Mouse (Mus musculus) liver, embryonic 16.5 days (tissue): Measurements from ENCODE around the gene Hsp90ab1. TPM values are rescaled to one million over a fixed set of nuclear protein-coding genes. Genes with fewer than 3 reads are reported as not detected.
A peak's percentile ranks its signal among the peaks of the same experiment; 100 is the strongest.

Source experiments
- ATAC-seq: fragments of 200-750 bp; cut with Nextera tagmentation; 2 replicates; pipeline ENCODE4 v1.8.0; 2017; ENCODE audit warnings: low read depth, mild to moderate bottlenecking, moderate number of reproducible peaks, moderate library complexity
- H3K27ac ChIP-seq: fragments of 300-500 bp; sonication (generic); 2 replicates; pipeline ENCODE4 v1.5.1; 2014; ENCODE audit warnings: mild to moderate bottlenecking, low read length
- H3K27me3 ChIP-seq: fragments of 300-500 bp; sonication (generic); 2 replicates; pipeline ENCODE4 v1.6.1; 2014; ENCODE audit warnings: low read depth, low read length, mixed read lengths; ENCODE audit not compliant: control insufficient read depth, insufficient read depth
- H3K36me3 ChIP-seq: fragments of 300-500 bp; sonication (generic); 2 replicates; pipeline ENCODE4 v1.6.1; 2014; ENCODE audit warnings: mild to moderate bottlenecking; ENCODE audit not compliant: control insufficient read depth, insufficient read depth
- H3K4me1 ChIP-seq: fragments of 300-500 bp; sonication (generic); 2 replicates; pipeline ENCODE4 v1.6.1; 2014; ENCODE audit warnings: low read depth, low read length, mixed read lengths; ENCODE audit not compliant: control insufficient read depth
- H3K4me2 ChIP-seq: fragments of 300-500 bp; sonication (generic); 2 replicates; pipeline ENCODE4 v1.6.1; 2014; ENCODE audit warnings: low read depth, low read length, mixed read lengths
- H3K4me3 ChIP-seq: fragments of 300-500 bp; sonication (generic); 2 replicates; pipeline ENCODE4 v1.5.1; 2014; ENCODE audit warnings: low read depth, mild to moderate bottlenecking, low read length
- H3K9ac ChIP-seq: fragments of 300-500 bp; sonication (generic); 2 replicates; pipeline ENCODE4 v1.6.1; 2014; ENCODE audit warnings: low read depth, low read length
- H3K9me3 ChIP-seq: fragments of 300-500 bp; sonication (generic); replicated peaks from 2 replicates; pipeline ENCODE4 v1.6.1; 2016; ENCODE audit warnings: low read length; ENCODE audit not compliant: control insufficient read depth
- WGBS: fragments of 180-500 bp; shearing (Covaris S2); extraction: QIAGEN DNeasy Blood & Tissue Kit; methylation state at CpG from one replicate; pipeline ENCODE4 v1.1.7; 2014; ENCODE audit not compliant: insufficient replicate concordance; 5-methylcytosine and 5-hydroxymethylcytosine counted together
- polyA plus RNA-seq: library from polyadenylated mRNA; unstranded; fragments of >200 nt; fragmentation: Nextera tagmentation; extraction: Ambion mirVana; gene quantifications from 2 replicates; pipeline ENCODE4 v1.2.1, GENCODE M21; 2015

Hsp90ab1 gene
- polyA plus RNA-seq, 1 experiment from 2014 or later: 564 TPM

DNA sequence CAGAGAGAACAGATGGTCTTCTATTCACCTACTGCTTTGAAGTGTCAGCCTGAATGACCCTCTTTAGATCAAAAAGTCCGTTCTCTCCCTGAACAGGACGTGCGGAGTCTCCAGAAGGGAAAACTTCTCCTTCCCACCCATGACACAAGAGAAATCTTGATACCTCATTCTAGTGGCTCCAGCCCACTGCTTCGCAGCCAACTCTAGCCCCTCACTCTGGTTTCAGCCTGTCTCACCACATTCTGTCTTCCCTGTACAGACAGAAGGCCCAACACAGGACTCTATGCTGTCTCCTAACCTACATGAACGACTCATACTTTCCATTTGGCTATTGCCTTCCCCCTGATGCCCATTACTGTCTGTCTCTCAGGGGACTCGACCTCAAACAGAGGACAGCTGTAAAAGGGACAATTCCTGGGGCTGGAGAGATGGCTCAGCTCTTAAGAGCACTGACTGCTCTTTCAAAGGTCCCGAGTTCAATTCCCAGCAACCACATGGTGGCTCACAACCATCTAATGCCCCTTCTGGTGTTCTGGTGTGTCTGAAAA, 21.7 kb downstream of the Hsp90ab1 start:
- 52% methylated on average over 7 of the region's 7 CpGs for WGBS

GRCm38 (mm10) chr17:45550253-45550652, 22.8 kb downstream of the Hsp90ab1 start:
- H3K9ac ChIP-seq: no peak overlapping the region
- H3K4me3 ChIP-seq: no peak overlapping the region
- H3K36me3 ChIP-seq: no peaks in the 10 kb centered on the region
- H3K27me3 ChIP-seq: peaks cover 67% of the 10 kb centered on the region
- no peaks in the 10 kb centered on the region for H3K9me3 ChIP-seq
- H3K27ac ChIP-seq: no peak overlapping the region
- H3K4me1 ChIP-seq: peaks cover 10% of the 10 kb centered on the region
- ATAC-seq: no peak
- no peak overlapping the region for H3K4me2 ChIP-seq
- WGBS: 41% methylated on average over 5 of the region's 5 CpGs

More for the DNA sequence above, 21.7 kb downstream of the Hsp90ab1 start:
- H3K4me3 ChIP-seq: no peak overlapping the region
- no peak overlapping the region for H3K9ac ChIP-seq
- no peaks in the 10 kb centered on the region for H3K9me3 ChIP-seq
- peaks cover 20% of the 10 kb centered on the region for H3K4me1 ChIP-seq
- ATAC-seq: no peak
- no peaks in the 10 kb centered on the region for H3K36me3 ChIP-seq
- H3K27ac ChIP-seq: no peak overlapping the region
- H3K27me3 ChIP-seq: peaks cover 64% of the 10 kb centered on the region
- no peak overlapping the region for H3K4me2 ChIP-seq

GRCm38 (mm10) chr17:45549617-45550181, 23.4 kb downstream of the Hsp90ab1 start, which contains the start of gene Tmem151b:
Tmem151b (minus strand) TSS chr17:45549677.
- ATAC-seq: no peak
- Histone ChIP-seq H3K27me3 (peaks cover 72% of the 10 kb centered on the region), H3K4me1 (peaks cover 7% of the 10 kb centered on the region), H3K4me3 (peak within 1 kb of the TSS; percentile 42), H3K36me3 (no peaks in the 10 kb centered on the region), H3K27ac (no peak within 1 kb of the TSS), H3K9me3 (no peaks in the 10 kb centered on the region), H3K4me2 (peak within 1 kb of the TSS; percentile 56), H3K9ac (no peak within 1 kb of the TSS)
- WGBS: 2% methylated on average over 24 of the region's 29 CpGs

DNA sequence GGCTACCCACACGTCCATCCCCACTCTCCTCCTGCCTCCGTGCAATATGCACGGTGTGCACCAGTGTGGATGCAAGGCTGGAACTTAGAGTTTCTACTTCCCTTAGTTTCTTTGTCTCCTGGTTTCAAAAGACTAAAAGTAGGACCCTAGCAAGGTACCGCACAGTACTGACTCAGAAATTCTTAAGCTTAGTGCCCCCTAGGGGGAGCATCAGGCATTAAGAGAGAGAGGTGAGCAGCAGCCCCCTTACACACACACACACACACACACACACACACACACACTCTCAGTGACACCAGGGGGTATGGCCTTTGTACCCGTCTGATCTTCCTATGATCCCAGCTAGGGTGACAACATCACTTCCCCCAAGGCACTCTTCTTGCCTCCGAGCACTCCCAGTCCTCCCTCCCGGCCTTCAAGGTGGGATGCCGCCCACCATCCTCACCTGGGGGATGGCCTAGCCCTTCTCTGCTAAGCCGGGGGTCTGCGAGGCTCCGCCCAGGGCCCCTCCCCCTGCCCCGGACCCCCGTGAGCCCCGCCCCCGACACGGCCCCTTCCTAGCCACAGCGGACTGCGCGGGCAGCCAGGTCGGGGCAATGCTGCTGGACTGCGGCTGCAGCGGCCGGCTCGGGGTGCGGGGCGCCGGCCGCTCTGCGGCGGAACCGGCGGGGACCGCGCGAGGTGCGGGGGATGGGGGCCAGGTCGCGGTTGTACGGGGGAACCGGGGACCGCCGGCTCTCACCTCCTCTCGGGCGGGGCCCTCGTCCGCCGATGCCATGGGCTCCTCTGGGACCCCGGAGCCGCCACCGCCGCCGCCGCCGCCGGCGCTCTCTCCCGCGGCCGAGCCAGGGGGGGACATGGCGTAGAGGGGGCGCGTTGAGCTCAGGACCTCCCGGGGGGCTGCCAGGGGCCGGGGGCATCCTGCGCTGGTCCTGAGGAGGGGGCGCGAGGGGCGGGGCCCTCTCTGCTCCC, 24.2 kb downstream of the Hsp90ab1 start:
- Histone ChIP-seq H3K36me3 (no peaks in the 10 kb centered on the region), H3K27ac (no peak overlapping the region), H3K4me2 (peak overlapping the region; percentile 56), H3K27me3 (peaks cover 81% of the 10 kb centered on the region), H3K9me3 (no peaks in the 10 kb centered on the region), H3K4me1 (peaks cover 7% of the 10 kb centered on the region), H3K9ac (no peak overlapping the region), H3K4me3 (peak overlapping the region; percentile 42)
- 4% methylated on average over 60 of the region's 68 CpGs for WGBS
- ATAC-seq: 0 out of 2 replicates have a peak, but pooled peaks have one; percentile 9

- H3K36me3 ChIP-seq: no peaks in the 10 kb centered on the region
- peaks cover 93% of the 10 kb centered on the region for H3K27me3 ChIP-seq
- peaks cover 7% of the 10 kb centered on the region for H3K4me1 ChIP-seq
- ATAC-seq: no peak
- no peaks in the 10 kb centered on the region for H3K9me3 ChIP-seq
- 62% methylated on average over 5 of the region's 5 CpGs for WGBS
- H3K4me3 ChIP-seq: no peak overlapping the region
- H3K4me2 ChIP-seq: no peak overlapping the region
- H3K9ac ChIP-seq: no peak overlapping the region
- no peak overlapping the region for H3K27ac ChIP-seq
Observed at GRCm38 (mm10) chr17:45547461-45548190, 25.4 kb downstream of the Hsp90ab1 start.

GRCm38 (mm10) chr17:45546941-45547340, 26.1 kb downstream of the Hsp90ab1 start:
- peaks cover 97% of the 10 kb centered on the region for H3K27me3 ChIP-seq
- H3K9ac ChIP-seq: no peak overlapping the region
- H3K27ac ChIP-seq: no peak overlapping the region
- H3K4me1 ChIP-seq: peaks cover 6% of the 10 kb centered on the region
- no peaks in the 10 kb centered on the region for H3K36me3 ChIP-seq
- H3K4me2 ChIP-seq: no peak overlapping the region
- no peaks in the 10 kb centered on the region for H3K9me3 ChIP-seq
- no peak overlapping the region for H3K4me3 ChIP-seq
- no peak for ATAC-seq
- 56% methylated on average over 16 of the region's 16 CpGs for WGBS

DNA sequence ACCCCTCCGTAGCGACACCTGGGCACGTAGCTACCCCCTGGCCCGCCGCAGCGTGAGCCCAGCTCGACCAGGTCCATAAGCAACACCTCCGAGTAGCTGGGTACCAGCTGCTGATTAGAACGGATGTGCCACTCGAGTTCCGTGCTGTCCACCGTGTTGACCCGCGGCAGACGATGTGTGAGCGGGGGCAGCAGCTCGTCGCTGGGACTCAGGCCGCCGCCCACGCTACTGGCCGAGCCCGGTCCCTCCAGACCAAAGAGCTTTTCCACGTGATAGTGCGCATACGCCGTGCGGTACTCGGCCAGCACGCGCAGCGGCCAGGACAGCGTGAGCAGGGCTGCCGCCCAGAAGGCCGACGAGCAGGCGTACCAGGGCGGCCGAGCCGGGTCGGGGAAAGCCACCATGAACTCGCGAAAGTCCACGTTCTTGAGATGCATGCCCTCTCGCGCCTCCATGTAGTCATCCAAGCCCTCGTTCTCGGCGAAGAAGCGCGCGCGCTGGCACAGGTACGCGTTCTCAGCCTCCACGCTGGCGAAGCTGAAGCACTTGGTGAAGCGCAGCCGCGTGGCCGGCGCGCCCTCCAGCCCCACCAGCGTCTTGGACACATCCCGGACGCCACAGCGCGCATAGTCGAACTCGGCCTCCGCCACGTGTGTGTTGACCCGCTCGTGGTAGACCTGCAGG, 27.7 kb downstream of the Hsp90ab1 start:
- Histone ChIP-seq H3K36me3 (no peaks in the 10 kb centered on the region), H3K4me1 (peaks cover 5% of the 10 kb centered on the region), H3K27ac (no peak overlapping the region), H3K4me3 (no peak overlapping the region), H3K27me3 (peaks cover 91% of the 10 kb centered on the region), H3K9me3 (no peaks in the 10 kb centered on the region), H3K4me2 (peak overlapping the region; percentile 9; the same call in 1 of the 2 replicates), H3K9ac (no peak overlapping the region)
- ATAC-seq: no peak
- WGBS: 3% methylated on average over 74 of the region's 74 CpGs

DNA sequence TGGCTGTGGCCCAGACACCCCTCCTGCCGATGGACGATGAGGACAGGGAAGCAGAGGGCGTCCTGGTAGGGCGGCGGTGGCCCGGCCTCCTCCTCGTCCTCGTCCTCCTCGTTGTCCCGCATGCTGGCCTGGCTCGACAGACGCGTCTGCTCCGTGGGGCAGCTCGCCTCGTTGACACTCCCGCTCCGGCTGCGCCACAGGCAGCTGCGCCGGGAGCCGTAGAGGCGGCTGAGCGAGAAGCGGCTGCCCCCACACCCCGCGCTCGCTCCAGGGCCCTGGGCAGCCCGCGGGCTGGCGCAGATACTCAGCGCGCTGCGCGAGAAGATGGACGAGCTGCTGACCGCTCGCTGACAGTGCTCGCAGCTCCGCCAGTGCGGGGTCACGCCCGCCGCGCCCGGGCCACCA, 28.2 kb downstream of the Hsp90ab1 start:
- H3K27me3 ChIP-seq: peaks cover 86% of the 10 kb centered on the region
- no peak overlapping the region for H3K27ac ChIP-seq
- ATAC-seq: no peak
- H3K4me2 ChIP-seq: no peak overlapping the region
- no peak overlapping the region for H3K4me3 ChIP-seq
- H3K36me3 ChIP-seq: no peaks in the 10 kb centered on the region
- WGBS: 2% methylated on average over 46 of the region's 46 CpGs
- H3K9ac ChIP-seq: no peak overlapping the region
- H3K9me3 ChIP-seq: no peaks in the 10 kb centered on the region
- H3K4me1 ChIP-seq: peaks cover 5% of the 10 kb centered on the region
